Mouse (Mus musculus) embryo, embryonic 10.5 days (tissue): ENCODE measurements at regions not wholly inside any gene's neighbourhood (a gene's known extent, or its start where the extent isn't known, plus 50 kb on each side); places are given as distances from the start of the nearest gene placed in this dataset.

ENCODE experiments used
- DNase-seq: peaks from one replicate; pipeline ENCODE4 v3.0.0-alpha.2; 2015; ENCODE audit warnings: low spot score

- DNase-seq, result no peak
Measured at GRCm38 (mm10) chr3:149105709-149106450, 115.5 kb upstream of the Adgrl2 start.

- no peak for DNase-seq
Measured at GRCm38 (mm10) chr3:149105181-149105580, 114.8 kb upstream of the Adgrl2 start.

GRCm38 (mm10) chr3:149104080-149104479 is 113.7 kb upstream of the Adgrl2 start:
- no peak for DNase-seq

GRCm38 (mm10) chr3:149103469-149103868 is 113.1 kb upstream of the Adgrl2 start:
- DNase-seq, result no peak

GRCm38 (mm10) chr3:149102846-149103245 is 112.5 kb upstream of the Adgrl2 start:
- DNase-seq, result no peak

- no peak for DNase-seq
Measured at GRCm38 (mm10) chr3:149101785-149102184, 111.4 kb upstream of the Adgrl2 start.

- DNase-seq, result no peak
Measured at GRCm38 (mm10) chr3:149098764-149099163, 108.4 kb upstream of the Adgrl2 start.

- DNase-seq, result no peak
Measured at GRCm38 (mm10) chr3:149097026-149097425, 106.7 kb upstream of the Adgrl2 start.

- DNase-seq, result peak; percentile 87
Measured at GRCm38 (mm10) chr3:149092649-149093048, 102.3 kb upstream of the Adgrl2 start.

- DNase-seq, result peak; percentile 55
Measured at GRCm38 (mm10) chr3:149090103-149090502, 99.7 kb upstream of the Adgrl2 start.

- DNase-seq, result peak; percentile 75
Measured at GRCm38 (mm10) chr3:149088621-149089128, 98.3 kb upstream of the Adgrl2 start.

- no peak for DNase-seq
Measured at GRCm38 (mm10) chr3:149087488-149087887, 97.1 kb upstream of the Adgrl2 start.

- DNase-seq, result no peak
Measured at GRCm38 (mm10) chr3:149086704-149087103, 96.3 kb upstream of the Adgrl2 start.

- no peak for DNase-seq
Measured at GRCm38 (mm10) chr3:149086086-149086485, 95.7 kb upstream of the Adgrl2 start.

- DNase-seq, result no peak
Measured at GRCm38 (mm10) chr3:149084861-149085598, 94.7 kb upstream of the Adgrl2 start.

GRCm38 (mm10) chr3:149083391-149083790 is 93.0 kb upstream of the Adgrl2 start:
- no peak for DNase-seq

GRCm38 (mm10) chr3:149078881-149079280 is 88.5 kb upstream of the Adgrl2 start:
- no peak for DNase-seq

- no peak for DNase-seq
Measured at GRCm38 (mm10) chr3:149076928-149077551, 86.7 kb upstream of the Adgrl2 start.

- no peak for DNase-seq
Measured at GRCm38 (mm10) chr3:149075488-149075851, 85.1 kb upstream of the Adgrl2 start.

- no peak for DNase-seq
Measured at GRCm38 (mm10) chr3:149074658-149075487, 84.5 kb upstream of the Adgrl2 start.

- DNase-seq, result no peak
Measured at GRCm38 (mm10) chr3:149070201-149070600, 79.8 kb upstream of the Adgrl2 start.

- DNase-seq, result no peak
Measured at GRCm38 (mm10) chr3:149069436-149069835, 79.1 kb upstream of the Adgrl2 start.
